Mouse (Mus musculus) kidney, adult 2 months (tissue): ENCODE measurements at regions not wholly inside any gene's neighbourhood (a gene's known extent, or its start where the extent isn't known, plus 50 kb on each side); places are given as distances from the start of the nearest gene placed in this dataset.
"Not testable (repeated sequence)": the region's sequence is repeated elsewhere in the genome, so short reads cannot be mapped to it uniquely, and the experiment has no call there.

Experiments used
- DNase-seq: peaks from one replicate; pipeline ENCODE4 v3.0.0; 2021
- H3K27ac ChIP-seq: fragments of 200-500 bp; 2 replicates; pipeline ENCODE4 v1.5.1; 2012; ENCODE audit warnings: low read depth, low read length, control low read depth, inconsistent platforms; ENCODE audit not compliant: insufficient read depth
- H3K27me3 ChIP-seq: fragments of 200-500 bp; replicated peaks from 2 replicates; pipeline ENCODE4 v1.6.1; 2012; ENCODE audit warnings: mild to moderate bottlenecking, moderate library complexity, low read length, inconsistent platforms; ENCODE audit not compliant: control insufficient read depth, insufficient read depth
- H3K36me3 ChIP-seq: fragments of 200-500 bp; 2 replicates; pipeline ENCODE4 v1.6.1; 2012; ENCODE audit warnings: mild to moderate bottlenecking, moderate library complexity, low read length, inconsistent platforms; ENCODE audit not compliant: control insufficient read depth, insufficient read depth
- H3K4me1 ChIP-seq: fragments of 200-500 bp; 2 replicates; pipeline ENCODE4 v1.6.1; 2011; ENCODE audit warnings: low read length; ENCODE audit not compliant: control insufficient read depth, insufficient read depth
- H3K4me3 ChIP-seq: fragments of 200-500 bp; 2 replicates; pipeline ENCODE4 v1.5.1; 2011; ENCODE audit warnings: mild to moderate bottlenecking, low read depth, low read length, control low read depth; ENCODE audit not compliant: insufficient read depth
- CTCF ChIP-seq: fragments of 200-500 bp; conservative IDR thresholded peaks from 2 replicates; pipeline ENCODE4 v1.5.1; 2011; ENCODE audit warnings: low read depth, mild to moderate bottlenecking, control low read depth, low read length, moderate library complexity, mixed read lengths; ENCODE audit not compliant: insufficient read depth, insufficient read length
- POLR2A ChIP-seq: fragments of 200-500 bp; IDR thresholded peaks from one replicate; pipeline ENCODE4 v1.6.1; 2011; ENCODE audit warnings: low read depth, low read length, control low read depth
- WGBS: fragments of 180-500 bp; shearing (Covaris S2); methylation state at CpG from one replicate; pipeline ENCODE4 v1.1.7; 2018; 5-methylcytosine and 5-hydroxymethylcytosine counted together

GRCm38 (mm10) chr8:78114512-78114911 is 98.6 kb upstream of the Ttc29 start:
- no peak for DNase-seq
- Histone ChIP-seq H3K4me3 (no peak overlapping the region), H3K36me3 (no peaks in the 10 kb centered on the region), H3K27ac (no peak overlapping the region), H3K4me1 (no peaks in the 10 kb centered on the region), H3K27me3 (no peaks in the 10 kb centered on the region)
- 47% methylated on average over 4 of the region's 4 CpGs for WGBS
- TF ChIP-seq POLR2A (no peak), CTCF (no peak)

- H3K36me3 ChIP-seq = no peaks in the 10 kb centered on the region
- no peaks in the 10 kb centered on the region for H3K27me3 ChIP-seq
- TF ChIP-seq CTCF (no peak), POLR2A (no peak)
- H3K27ac ChIP-seq = no peak overlapping the region
- no peak for DNase-seq
- no peaks in the 10 kb centered on the region for H3K4me1 ChIP-seq
- no peak overlapping the region for H3K4me3 ChIP-seq
Observed at GRCm38 (mm10) chr8:78117191-78117590, 95.9 kb upstream of the Ttc29 start.

GRCm38 (mm10) chr8:78118493-78118892 is 94.6 kb upstream of the Ttc29 start:
- TF ChIP-seq POLR2A = no peak
- TF ChIP-seq CTCF = no peak
- H3K27ac ChIP-seq = no peak overlapping the region
- H3K4me1 ChIP-seq = no peaks in the 10 kb centered on the region
- no peaks in the 10 kb centered on the region for H3K36me3 ChIP-seq
- H3K27me3 ChIP-seq = no peaks in the 10 kb centered on the region
- DNase-seq = no peak
- no peak overlapping the region for H3K4me3 ChIP-seq
- WGBS = 88% methylated on average over 9 of the region's 9 CpGs

GRCm38 (mm10) chr8:78119682-78120081 is 93.4 kb upstream of the Ttc29 start:
- no peak for DNase-seq
- Histone ChIP-seq H3K27me3 (no peaks in the 10 kb centered on the region), H3K36me3 (no peaks in the 10 kb centered on the region), H3K4me1 (no peaks in the 10 kb centered on the region), H3K27ac (no peak overlapping the region), H3K4me3 (no peak overlapping the region)
- TF ChIP-seq CTCF (no peak), POLR2A (no peak)
- WGBS = 60% methylated on average over 11 of the region's 11 CpGs

- Histone ChIP-seq H3K4me1 (no peaks in the 10 kb centered on the region), H3K4me3 (no peak overlapping the region), H3K36me3 (no peaks in the 10 kb centered on the region), H3K27ac (no peak overlapping the region), H3K27me3 (no peaks in the 10 kb centered on the region)
- WGBS = 49% methylated on average over 5 of the region's 5 CpGs
- peak; percentile 31 for DNase-seq
- TF ChIP-seq CTCF (peak; percentile 49), POLR2A (no peak)
Observed at GRCm38 (mm10) chr8:78124248-78124647, 88.8 kb upstream of the Ttc29 start.

- H3K27me3 ChIP-seq = no peaks in the 10 kb centered on the region
- DNase-seq = no peak
- TF ChIP-seq POLR2A (no peak), CTCF (peak; percentile 50; the same call in 1 of the 2 replicates)
- H3K27ac ChIP-seq = no peak overlapping the region
- WGBS = 9% methylated on average over 2 of the region's 2 CpGs
- no peaks in the 10 kb centered on the region for H3K36me3 ChIP-seq
- no peak overlapping the region for H3K4me3 ChIP-seq
- H3K4me1 ChIP-seq = no peaks in the 10 kb centered on the region
Observed at GRCm38 (mm10) chr8:78127852-78128251, 85.2 kb upstream of the Ttc29 start.

- no peaks in the 10 kb centered on the region for H3K27me3 ChIP-seq
- no peak for DNase-seq
- no peak overlapping the region for H3K4me3 ChIP-seq
- no peak overlapping the region for H3K27ac ChIP-seq
- 71% methylated on average over 5 of the region's 5 CpGs for WGBS
- no peaks in the 10 kb centered on the region for H3K36me3 ChIP-seq
- TF ChIP-seq POLR2A (no peak), CTCF (no peak)
- no peaks in the 10 kb centered on the region for H3K4me1 ChIP-seq
Observed at GRCm38 (mm10) chr8:78129061-78129460, 84.0 kb upstream of the Ttc29 start.

GRCm38 (mm10) chr8:78139514-78139913 is 73.6 kb upstream of the Ttc29 start:
- not testable (repeated sequence) for H3K4me3 ChIP-seq, DNase-seq, H3K4me1 ChIP-seq, H3K27me3 ChIP-seq, H3K36me3 ChIP-seq, H3K27ac ChIP-seq
- 58% methylated on average over 14 of the region's 15 CpGs for WGBS

GRCm38 (mm10) chr8:78147170-78147569 is 65.9 kb upstream of the Ttc29 start:
- no peak for DNase-seq
- Histone ChIP-seq H3K27me3 (no peaks in the 10 kb centered on the region), H3K4me1 (no peaks in the 10 kb centered on the region), H3K36me3 (no peaks in the 10 kb centered on the region), H3K4me3 (no peak overlapping the region), H3K27ac (no peak overlapping the region)
- no peak for TF ChIP-seq CTCF
- no peak for TF ChIP-seq POLR2A
- WGBS = 81% methylated on average over 6 of the region's 6 CpGs
